8 mouse cellular contexts compared by ENCODE assay signal in the genomic region with DNA sequence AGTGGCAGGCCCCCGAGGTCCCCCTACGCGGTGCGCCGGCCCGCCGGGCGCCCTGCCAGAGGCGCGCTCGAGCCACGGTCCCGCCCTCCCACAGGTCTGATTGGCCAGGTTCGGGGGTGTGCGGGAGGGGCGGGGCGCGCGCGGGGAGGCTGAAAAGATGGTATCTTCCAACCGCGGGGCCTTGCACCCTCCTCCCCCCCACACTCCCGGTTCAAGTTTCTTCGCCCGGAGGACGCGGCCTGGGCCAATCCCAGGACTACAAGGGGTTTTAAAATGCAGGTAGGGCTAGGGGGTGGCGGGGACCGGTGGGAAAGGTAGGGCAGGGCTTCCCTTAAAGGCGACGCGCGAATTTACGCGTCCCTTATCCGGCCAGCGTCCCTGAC. TPM values are rescaled to one million over a fixed set of nuclear protein-coding genes. Genes with fewer than 3 reads are reported as not detected.
DNase-seq lines count a peak whose midpoint lies in the region; ATAC-seq and TF ChIP-seq lines count a peak whose summit lies in the region.

No protein-coding gene starts in this region.

- no peak for TF ChIP-seq CTCF in E14TG2a.4 (conservative IDR thresholded peaks at IDR 0.05; ENCODE audit: low read length)

- peak; percentile 84 for DNase-seq in c-Kit-positive CD71-negative TER-119-negative erythroid progenitor cells, embryonic 14.5 days (ENCODE audit: low read depth)
- peak; percentile 97 to 99 for DNase-seq in kidney, postnatal 25 days
- DNase-seq in liver, embryonic 13.5 days: peak; percentile 94
- DNase-seq in natural killer cell, adult 2 months (ENCODE audit: low spot score in 2 of 2): peak; percentile 91 to 95

- no peaks in the 10 kb centered on the region for H3K9me3 ChIP-seq in E14TG2a.4 (ENCODE audit: low read length)
- H3K9me3 ChIP-seq in forebrain, embryonic 12.5 days: no peaks in the 10 kb centered on the region
- no peaks in the 10 kb centered on the region for H3K9me3 ChIP-seq in heart, embryonic 16.5 days (replicated peaks; ENCODE audit: control insufficient read depth, low read length)
- H3K9me3 ChIP-seq in liver, embryonic 13.5 days (replicated peaks): no peaks in the 10 kb centered on the region
- no peaks in the 10 kb centered on the region for H3K9me3 ChIP-seq in stomach, embryonic 14.5 days (ENCODE audit: control insufficient read depth, low read depth, low read length)

- H3K27me3 ChIP-seq in E14TG2a.4 (ENCODE audit: insufficient read depth, low read length): peaks cover 65% of the 10 kb centered on the region
- H3K27me3 ChIP-seq in forebrain, embryonic 12.5 days: no peaks in the 10 kb centered on the region
- 0 out of 2 replicates have a peak, but pooled peaks cover 4% of the 10 kb centered on the region for H3K27me3 ChIP-seq in heart, embryonic 16.5 days (ENCODE audit: control insufficient read depth, insufficient read depth, low read length)
- peaks cover 78% of the 10 kb centered on the region for H3K27me3 ChIP-seq in liver, embryonic 13.5 days
- H3K27me3 ChIP-seq in stomach, embryonic 14.5 days (ENCODE audit: control insufficient read depth, insufficient read depth, low read length): no peaks in the 10 kb centered on the region

- peak overlapping the region; percentile 94 for H3K27ac ChIP-seq in forebrain, embryonic 12.5 days
- peak overlapping the region; percentile 76 for H3K27ac ChIP-seq in heart, embryonic 16.5 days (ENCODE audit: low read length)
- H3K27ac ChIP-seq in liver, embryonic 13.5 days: no peak overlapping the region; the same call in 1 of the 2 replicates
- peak overlapping the region; percentile 73; the same call in 1 of the 2 replicates for H3K27ac ChIP-seq in stomach, embryonic 14.5 days (ENCODE audit: low read length)

- H3K4me2 ChIP-seq in forebrain, embryonic 12.5 days: peak overlapping the region; percentile 98
- peak overlapping the region; percentile 98 for H3K4me2 ChIP-seq in heart, embryonic 16.5 days (ENCODE audit: low read depth, low read length)
- H3K4me2 ChIP-seq in liver, embryonic 13.5 days: peak overlapping the region; percentile 94
- H3K4me2 ChIP-seq in stomach, embryonic 14.5 days (replicated peaks; ENCODE audit: low read depth, low read length): peak overlapping the region; percentile 89

- H3K4me3 ChIP-seq in E14TG2a.4 (replicated peaks; ENCODE audit: low read length): peak overlapping the region; percentile 85
- H3K4me3 ChIP-seq in forebrain, embryonic 12.5 days (replicated peaks): peak overlapping the region; percentile 82
- peak overlapping the region; percentile 81 for H3K4me3 ChIP-seq in heart, embryonic 16.5 days (ENCODE audit: low read length)
- peak overlapping the region; percentile 67 for H3K4me3 ChIP-seq in liver, embryonic 13.5 days (replicated peaks)
- H3K4me3 ChIP-seq in stomach, embryonic 14.5 days (ENCODE audit: low read depth, low read length): peak overlapping the region; percentile 63

- peaks cover 74% of the 10 kb centered on the region for H3K4me1 ChIP-seq in E14TG2a.4 (replicated peaks; ENCODE audit: low read depth, low read length)
- peaks cover 72% of the 10 kb centered on the region for H3K4me1 ChIP-seq in forebrain, embryonic 12.5 days
- peaks cover 41% of the 10 kb centered on the region for H3K4me1 ChIP-seq in heart, embryonic 16.5 days (ENCODE audit: control insufficient read depth, insufficient read depth, low read length)
- peaks cover 72% of the 10 kb centered on the region for H3K4me1 ChIP-seq in liver, embryonic 13.5 days (replicated peaks)
- H3K4me1 ChIP-seq in stomach, embryonic 14.5 days (ENCODE audit: control insufficient read depth, insufficient read depth, low read length): peaks cover 50% of the 10 kb centered on the region

- peaks cover 34% of the 10 kb centered on the region for H3K36me3 ChIP-seq in E14TG2a.4 (ENCODE audit: insufficient read depth, low read length)
- no peaks in the 10 kb centered on the region; the same call in 1 of the 2 replicates for H3K36me3 ChIP-seq in forebrain, embryonic 12.5 days (replicated peaks)
- H3K36me3 ChIP-seq in heart, embryonic 16.5 days (ENCODE audit: control insufficient read depth, insufficient read depth): no peaks in the 10 kb centered on the region
- H3K36me3 ChIP-seq in liver, embryonic 13.5 days: no peaks in the 10 kb centered on the region
- no peaks in the 10 kb centered on the region; the same call in 1 of the 2 replicates for H3K36me3 ChIP-seq in stomach, embryonic 14.5 days (ENCODE audit: control insufficient read depth, insufficient read depth, low read length)

- under 1% methylated on average over 34 of the region's 37 CpGs for WGBS in forebrain, embryonic 12.5 days
- WGBS in heart, embryonic 16.5 days: under 1% methylated on average over 35 of the region's 37 CpGs
- WGBS in liver, embryonic 13.5 days (ENCODE audit: insufficient replicate concordance): 0% methylated on average over 27 of the region's 37 CpGs
- under 1% methylated on average over 33 of the region's 37 CpGs for WGBS in stomach, embryonic 14.5 days

- H3K9ac ChIP-seq in forebrain, embryonic 12.5 days: peak overlapping the region; percentile 92
- H3K9ac ChIP-seq in heart, embryonic 16.5 days (ENCODE audit: low read length): peak overlapping the region; percentile 83
- peak overlapping the region; percentile 69 for H3K9ac ChIP-seq in liver, embryonic 13.5 days
- peak overlapping the region; percentile 43; the same call in 1 of the 2 replicates for H3K9ac ChIP-seq in stomach, embryonic 14.5 days (replicated peaks; ENCODE audit: low read depth, low read length)

- peak; percentile 94 for ATAC-seq in forebrain, embryonic 12.5 days (ENCODE audit: low FRiP score)
- peak; percentile 93 for ATAC-seq in heart, embryonic 16.5 days (replicated peaks; ENCODE audit: extremely low read depth, insufficient read depth, low FRiP score)
- peak; percentile 97 for ATAC-seq in liver, embryonic 13.5 days (ENCODE audit: low read depth)
- ATAC-seq in stomach, embryonic 14.5 days (ENCODE audit: insufficient number of reproducible peaks, insufficient read depth, low FRiP score, low read depth): peak; percentile 93

RNA-seq across cellular contexts. Expression of gene Ccdc85c, which starts 0.3 kb away (rescaled TPM):
- polyA plus RNA-seq in forebrain, embryonic 12.5 days (2016; fragmentation: Nextera tagmentation; extraction: Ambion mirVana): 10.7 and 14.7 TPM in 2 replicates
- polyA plus RNA-seq in heart, embryonic 16.5 days (2015; fragmentation: Nextera tagmentation; extraction: Ambion mirVana): 4.2 and 4.6 TPM in 2 replicates
- polyA plus RNA-seq in liver, embryonic 13.5 days (2015; fragmentation: Nextera tagmentation; extraction: Ambion mirVana): 2.3 and 2.6 TPM in 2 replicates
- polyA plus RNA-seq in stomach, embryonic 14.5 days (2014; fragmentation: Nextera tagmentation; extraction: Ambion mirVana): 8.9 and 10.2 TPM in 2 replicates

RNA-seq across cellular contexts. Expression of gene Hhipl1, which starts 30.6 kb away (rescaled TPM):
- polyA plus RNA-seq in forebrain, embryonic 12.5 days (2016; fragmentation: Nextera tagmentation; extraction: Ambion mirVana): 3.3 and 3.5 TPM in 2 replicates
- 0.84 and 0.95 TPM in 2 replicates for polyA plus RNA-seq in heart, embryonic 16.5 days (2015; fragmentation: Nextera tagmentation; extraction: Ambion mirVana)
- polyA plus RNA-seq in liver, embryonic 13.5 days (2015; fragmentation: Nextera tagmentation; extraction: Ambion mirVana): not detected in 2 replicates
- 0.69 and 0.72 TPM in 2 replicates for polyA plus RNA-seq in stomach, embryonic 14.5 days (2014; fragmentation: Nextera tagmentation; extraction: Ambion mirVana)

RNA-seq across cellular contexts. Expression of gene Cyp46a1, which starts 58.7 kb away (rescaled TPM):
- polyA plus RNA-seq in forebrain, embryonic 12.5 days (2016; fragmentation: Nextera tagmentation; extraction: Ambion mirVana): 24.4 and 24.6 TPM in 2 replicates
- polyA plus RNA-seq in heart, embryonic 16.5 days (2015; fragmentation: Nextera tagmentation; extraction: Ambion mirVana): 4.9 TPM in 2 replicates
- polyA plus RNA-seq in liver, embryonic 13.5 days (2015; fragmentation: Nextera tagmentation; extraction: Ambion mirVana): 0.30 and 0.41 TPM in 2 replicates
- polyA plus RNA-seq in stomach, embryonic 14.5 days (2014; fragmentation: Nextera tagmentation; extraction: Ambion mirVana): 6.5 and 8.7 TPM in 2 replicates
